11 mouse cellular contexts compared by ENCODE assay signal in the genomic region with DNA sequence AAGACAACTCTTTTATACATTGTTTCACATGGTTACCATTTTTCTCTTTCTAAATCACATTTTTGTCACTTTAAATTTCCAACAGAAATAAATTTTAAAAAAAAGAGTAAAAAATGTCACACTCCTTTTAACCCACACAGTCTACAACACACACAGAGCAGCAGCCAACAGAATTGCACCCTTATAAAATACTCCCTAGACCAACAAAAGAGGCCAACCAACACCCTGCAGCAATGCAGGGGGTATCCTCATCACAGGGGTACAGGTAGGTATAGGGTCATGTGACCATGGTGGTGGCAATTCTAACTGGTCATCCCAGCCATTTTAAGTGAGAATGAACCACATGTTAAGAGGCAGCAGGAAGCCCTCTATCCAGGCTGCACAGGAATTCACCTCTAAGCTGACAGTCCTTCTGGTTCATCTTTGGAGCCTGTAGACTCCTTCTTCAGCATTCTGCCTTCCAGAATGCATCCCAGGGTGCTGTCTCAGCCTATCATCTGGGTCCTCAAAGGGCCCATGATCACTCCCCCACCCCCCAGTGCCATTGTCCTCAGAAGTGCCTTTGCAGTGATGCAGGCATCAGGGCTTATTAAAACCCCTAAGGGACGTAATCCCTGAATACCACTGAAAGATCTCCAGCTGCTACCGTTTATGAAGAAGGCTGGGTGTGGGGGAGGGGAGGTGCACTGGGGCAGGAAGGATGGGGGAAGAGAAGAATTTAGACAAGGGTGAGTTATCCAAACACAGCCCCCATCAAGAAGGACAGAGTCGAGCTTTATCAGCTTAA. TPM values are rescaled to one million over a fixed set of nuclear protein-coding genes. Genes with fewer than 3 reads are reported as not detected.
DNase-seq lines count a peak whose midpoint lies in the region; ATAC-seq and TF ChIP-seq lines count a peak whose summit lies in the region.
"Had no signal": no experiment of that assay in that cellular context is flagged by ENCODE, and none has a peak within 500 bp of the region (broad histone marks: within the 10 kb centered on the region; RNA-seq: fewer than 3 reads in every experiment).

No protein-coding gene starts in this region.

- H3K9ac ChIP-seq in lung, embryonic 14.5 days, result no peak overlapping the region
- H3K9ac ChIP-seq: limb, embryonic 15.5 days had no signal

- H3K36me3 ChIP-seq in heart, embryonic 10.5 days, result no peaks in the 10 kb centered on the region
- H3K36me3 ChIP-seq in lung, embryonic 14.5 days (ENCODE audit: insufficient read depth), result no peaks in the 10 kb centered on the region
- no peaks in the 10 kb centered on the region for H3K36me3 ChIP-seq in midbrain, embryonic 10.5 days
- no peaks in the 10 kb centered on the region for H3K36me3 ChIP-seq in thymus, adult 2 months (ENCODE audit: control insufficient read depth, insufficient read depth, low read length)
- H3K36me3 ChIP-seq: limb, embryonic 15.5 days had no signal

- TF ChIP-seq CTCF in lung, embryonic 14.5 days (IDR thresholded peaks at IDR 0.05; ENCODE audit: low read depth), result no peak
- no peak for TF ChIP-seq CTCF in thymus, adult 2 months (IDR thresholded peaks at IDR 0.05; ENCODE audit: borderline replicate concordance, control insufficient read depth, extremely low read depth, insufficient read depth, low read length, poor library complexity)

- peak overlapping the region; percentile 53; the same call in 1 of the 2 replicates for H3K27ac ChIP-seq in heart, embryonic 10.5 days
- no peak overlapping the region for H3K27ac ChIP-seq in lung, embryonic 14.5 days (ENCODE audit: low read depth)
- peak overlapping the region; percentile 70 for H3K27ac ChIP-seq in midbrain, embryonic 10.5 days (replicated peaks)
- H3K27ac ChIP-seq in thymus, adult 2 months (ENCODE audit: control insufficient read depth, insufficient read depth, low read length), result no peak overlapping the region
- H3K27ac ChIP-seq: limb, embryonic 15.5 days had no signal

- intact Hi-C loops in heart, postnatal 14 days (cut with DNase I), result no loop called here

- no peak overlapping the region for H3K4me2 ChIP-seq in lung, embryonic 14.5 days
- H3K4me2 ChIP-seq: limb, embryonic 15.5 days had no signal

- ATAC-seq in lung, embryonic 14.5 days (ENCODE audit: insufficient read depth), result 0 out of 2 replicates have a peak, but pooled peaks have one; percentile 14
- ATAC-seq in granulocyte monocyte progenitor cell, adult 5-6 weeks (replicated peaks; ENCODE audit: poor library complexity, severe bottlenecking), result no peak

- H3K4me1 ChIP-seq in heart, embryonic 10.5 days, result peaks cover 29% of the 10 kb centered on the region
- peaks cover 11% of the 10 kb centered on the region for H3K4me1 ChIP-seq in lung, embryonic 14.5 days (ENCODE audit: insufficient read depth)
- peaks cover 87% of the 10 kb centered on the region for H3K4me1 ChIP-seq in midbrain, embryonic 10.5 days
- H3K4me1 ChIP-seq in thymus, adult 2 months (replicated peaks; ENCODE audit: control insufficient read depth, insufficient read depth, low read length), result no peaks in the 10 kb centered on the region

- DNase-seq in heart, embryonic 10.5 days (ENCODE audit: low spot score), result no peak
- DNase-seq in heart, postnatal 14 days, result no peak
- DNase-seq in lung, embryonic 14.5 days, result peak; percentile 6
- no peak for DNase-seq in lung, postnatal 36 days
- peak; percentile 84 for DNase-seq in midbrain, embryonic 10.5 days (ENCODE audit: low spot score)
- no peak for DNase-seq in thymus, adult 2 months
- DNase-seq in right cerebral cortex, postnatal 36 days (ENCODE audit: low spot score in 2 of 2), result no peak
- DNase-seq: spleen, adult 18-20 months had no signal

- 5% methylated on average over 3 of the region's 3 CpGs for WGBS in heart, embryonic 10.5 days
- WGBS in lung, embryonic 14.5 days, result 4% methylated on average over 3 of the region's 3 CpGs
- WGBS in midbrain, embryonic 10.5 days, result under 1% methylated on average over 3 of the region's 3 CpGs
- 61% methylated on average over 3 of the region's 3 CpGs for WGBS in thymus, adult 2 months

- peak overlapping the region; percentile 22; the same call in 1 of the 2 replicates for H3K4me3 ChIP-seq in heart, embryonic 10.5 days
- no peak overlapping the region for H3K4me3 ChIP-seq in lung, embryonic 14.5 days (ENCODE audit: low read depth, low read length)
- H3K4me3 ChIP-seq in midbrain, embryonic 10.5 days, result peak overlapping the region; percentile 38
- no peak overlapping the region for H3K4me3 ChIP-seq in thymus, adult 2 months (ENCODE audit: control insufficient read depth, insufficient read depth, low read length)
- H3K4me3 ChIP-seq: erythroblast, embryonic 14.5 days; limb, embryonic 15.5 days had no signal

- TF ChIP-seq POLR2A in thymus, adult 2 months (IDR thresholded peaks at IDR 0.05; ENCODE audit: control insufficient read depth, extremely low read depth, insufficient read depth, low read length, poor library complexity), result no peak

- H3K9me3 ChIP-seq in heart, embryonic 10.5 days, result no peaks in the 10 kb centered on the region
- H3K9me3 ChIP-seq in lung, embryonic 14.5 days (ENCODE audit: low read depth, low read length), result no peaks in the 10 kb centered on the region
- H3K9me3 ChIP-seq in midbrain, embryonic 10.5 days (replicated peaks), result no peaks in the 10 kb centered on the region
- H3K9me3 ChIP-seq: limb, embryonic 15.5 days had no signal

- no peaks in the 10 kb centered on the region for H3K27me3 ChIP-seq in heart, embryonic 10.5 days (ENCODE audit: insufficient read depth, poor library complexity, severe bottlenecking)
- H3K27me3 ChIP-seq in lung, embryonic 14.5 days (ENCODE audit: insufficient read depth, low read length), result no peaks in the 10 kb centered on the region
- peaks cover 80% of the 10 kb centered on the region for H3K27me3 ChIP-seq in midbrain, embryonic 10.5 days (ENCODE audit: low read depth, poor library complexity, severe bottlenecking)
- no peaks in the 10 kb centered on the region for H3K27me3 ChIP-seq in thymus, adult 2 months (ENCODE audit: control insufficient read depth, insufficient read depth, low read length)
- H3K27me3 ChIP-seq: limb, embryonic 15.5 days had no signal

RNA-seq across cellular contexts. Expression of a gene that starts 28.1 kb away (rescaled TPM):
- 19.1 and 32.2 TPM in 2 replicates for polyA plus RNA-seq in heart, embryonic 10.5 days (2016; fragmentation: Nextera tagmentation; extraction: Ambion mirVana)
- 10 to 100 TPM; 23.6 to 24.8 TPM for total RNA-seq in heart, postnatal 14 days (2021)
- polyA plus RNA-seq in lung, embryonic 14.5 days (2014; fragmentation: Nextera tagmentation; extraction: Ambion mirVana), result 14.8 and 15.5 TPM in 2 replicates
- 58.8 and 80.0 TPM in 2 replicates for polyA plus RNA-seq in midbrain, embryonic 10.5 days (2016; fragmentation: Nextera tagmentation; extraction: Ambion mirVana)
- 0.80 and 1.9 TPM in 2 replicates for polyA plus RNA-seq in thymus, adult 2 months (2012; rRNA removed)
- total RNA-seq in granulocyte monocyte progenitor cell, adult 5-6 weeks (2014; fragmentation: Nextera tagmentation), result not detected in 2 replicates
- total RNA-seq in granulocyte monocyte progenitor cell, adult 5-6 weeks (2017), result not detected in 2 replicates
- polyA plus RNA-seq: erythroblast, embryonic 14.5 days had no signal

Comparison
In these comparisons a context has a peak if more than half of its experiments do, and no peak if none do; other contexts are left out.
1. DNase-seq: peak in lung, embryonic 14.5 days (single experiment) and midbrain, embryonic 10.5 days (single experiment); none in heart, embryonic 10.5 days (single experiment), heart, postnatal 14 days (0 of 2), lung, postnatal 36 days (single experiment), thymus, adult 2 months (single experiment) and right cerebral cortex, postnatal 36 days (0 of 2).
2. H3K27ac ChIP-seq: peak in heart, embryonic 10.5 days (single experiment) and midbrain, embryonic 10.5 days (single experiment); none in lung, embryonic 14.5 days (single experiment) and thymus, adult 2 months (single experiment).
3. H3K4me3 ChIP-seq: peak in heart, embryonic 10.5 days (single experiment) and midbrain, embryonic 10.5 days (single experiment); none in lung, embryonic 14.5 days (single experiment) and thymus, adult 2 months (single experiment).